Mouse (Mus musculus): ENCODE measurements around the gene Mmp21.
"Not testable (repeated sequence)": the region's sequence is repeated elsewhere in the genome, so short reads cannot be mapped to it uniquely, and the experiment has no call there.

Gene Mmp21

GRCm38 (mm10) chr7:133679961-133680360, at the start of gene Mmp21:
Mmp21 (minus strand) TSS chr7:133680061.
- DNase-seq (ENCODE audit: low read depth, low spot score), result no peak

GRCm38 (mm10) chr7:133729351-133729750, 49.5 kb upstream of the Mmp21 start:
- DNase-seq (ENCODE audit: low read depth, low spot score), result no peak

- no peak for DNase-seq (ENCODE audit: low read depth, low spot score)
Observed at GRCm38 (mm10) chr7:133727027-133727426, 47.2 kb upstream of the Mmp21 start.

- no peak for DNase-seq (ENCODE audit: low read depth, low spot score)
Observed at GRCm38 (mm10) chr7:133725571-133725970, 45.7 kb upstream of the Mmp21 start.

GRCm38 (mm10) chr7:133724844-133725243, 45.0 kb upstream of the Mmp21 start:
- DNase-seq (ENCODE audit: low read depth, low spot score), result no peak

- DNase-seq (ENCODE audit: low read depth, low spot score), result no peak
Observed at GRCm38 (mm10) chr7:133720616-133721015, 40.8 kb upstream of the Mmp21 start.

GRCm38 (mm10) chr7:133718580-133718979, 38.7 kb upstream of the Mmp21 start:
- peak; percentile 51 for DNase-seq (ENCODE audit: low read depth, low spot score)

GRCm38 (mm10) chr7:133715387-133715786, 35.5 kb upstream of the Mmp21 start:
- no peak for DNase-seq (ENCODE audit: low read depth, low spot score)

GRCm38 (mm10) chr7:133707301-133707700, 27.4 kb upstream of the Mmp21 start:
- peak; percentile 12 for DNase-seq (ENCODE audit: low read depth, low spot score)

GRCm38 (mm10) chr7:133703906-133704305, 24.0 kb upstream of the Mmp21 start:
- peak; percentile 83 for DNase-seq (ENCODE audit: low read depth, low spot score)

- DNase-seq (ENCODE audit: low read depth, low spot score), result no peak
Observed at GRCm38 (mm10) chr7:133702333-133702732, 22.5 kb upstream of the Mmp21 start.

- DNase-seq (ENCODE audit: low read depth, low spot score), result no peak
Observed at GRCm38 (mm10) chr7:133701366-133701765, 21.5 kb upstream of the Mmp21 start.

GRCm38 (mm10) chr7:133699885-133700284, 20.0 kb upstream of the Mmp21 start:
- DNase-seq (ENCODE audit: low read depth, low spot score), result no peak

- no peak for DNase-seq (ENCODE audit: low read depth, low spot score)
Observed at GRCm38 (mm10) chr7:133698021-133698709, 18.3 kb upstream of the Mmp21 start.

- DNase-seq (ENCODE audit: low read depth, low spot score), result not testable (repeated sequence)
Observed at GRCm38 (mm10) chr7:133685644-133686043, 5.8 kb upstream of the Mmp21 start.

GRCm38 (mm10) chr7:133684701-133685100, 4.8 kb upstream of the Mmp21 start:
- no peak for DNase-seq (ENCODE audit: low read depth, low spot score)

GRCm38 (mm10) chr7:133684110-133684509, 4.2 kb upstream of the Mmp21 start:
- DNase-seq (ENCODE audit: low read depth, low spot score), result peak; percentile 67

GRCm38 (mm10) chr7:133683626-133684025, 3.8 kb upstream of the Mmp21 start:
- DNase-seq (ENCODE audit: low read depth, low spot score), result no peak

- DNase-seq (ENCODE audit: low read depth, low spot score), result no peak
Observed at GRCm38 (mm10) chr7:133679439-133679838, 422 bp downstream of the Mmp21 start.

- no peak for DNase-seq (ENCODE audit: low read depth, low spot score)
Observed at GRCm38 (mm10) chr7:133678716-133679115, 1.1 kb downstream of the Mmp21 start.

- peak; percentile 94 for DNase-seq (ENCODE audit: low read depth, low spot score)
Observed at GRCm38 (mm10) chr7:133676002-133676401, 3.9 kb downstream of the Mmp21 start.

- no peak for DNase-seq (ENCODE audit: low read depth, low spot score)
Observed at GRCm38 (mm10) chr7:133670846-133671245, 9.0 kb downstream of the Mmp21 start.

- DNase-seq (ENCODE audit: low read depth, low spot score), result no peak
Observed at GRCm38 (mm10) chr7:133669946-133670345, 9.9 kb downstream of the Mmp21 start.

- peak; percentile 27 for DNase-seq (ENCODE audit: low read depth, low spot score)
Observed at GRCm38 (mm10) chr7:133669071-133669470, 10.8 kb downstream of the Mmp21 start.
